Comparison of ENCODE assay signal across 1 mouse cellular context in genomic region chr11:69980196-69981140, GRCm38 (mm10).
TF ChIP-seq lines count a peak whose summit lies in the region.

No protein-coding gene starts in this region.

TF ChIP-seq in CH12.LX, 34 proteins besides CTCF, POLR2A, EP300 and RAD21:
- TF ChIP-seq IRF4 (IDR thresholded peaks at IDR 0.05; ENCODE audit: low read depth, low read length) (peak; percentile 52; the same call in 1 of the 2 replicates), RCOR1 (conservative IDR thresholded peaks at IDR 0.05; ENCODE audit: low read depth, low read length) (no peak), USF1 (IDR thresholded peaks at IDR 0.05; ENCODE audit: low read depth, low read length) (no peak), MAX (IDR thresholded peaks at IDR 0.05; ENCODE audit: low read length) (peak; percentile 11; the same call in 1 of the 2 replicates), NELFE (IDR thresholded peaks at IDR 0.05; ENCODE audit: low read depth, low read length) (peak; percentile 72), MYC (IDR thresholded peaks at IDR 0.05; ENCODE audit: low read depth, low read length) (no peak), POLR2AphosphoS2 (IDR thresholded peaks at IDR 0.05; ENCODE audit: low read depth, low read length) (peak; percentile 59; the same call in 1 of the 2 replicates), TBP (conservative IDR thresholded peaks at IDR 0.05; ENCODE audit: low read depth, low read length) (peak; percentile 95), ETS1 (conservative IDR thresholded peaks at IDR 0.05; ENCODE audit: low read depth, low read length) (peak; percentile 70), E2F4 (IDR thresholded peaks at IDR 0.05; ENCODE audit: insufficient replicate concordance, low read depth, low read length) (peak; percentile 68; the same call in 1 of the 2 replicates), HCFC1 (IDR thresholded peaks at IDR 0.05; ENCODE audit: low read depth, low read length) (peak; percentile 82), CHD2 (IDR thresholded peaks at IDR 0.05; ENCODE audit: low read length) (no peak), USF2 (conservative IDR thresholded peaks at IDR 0.05; ENCODE audit: low read depth, low read length) (no peak), ELF1 (IDR thresholded peaks at IDR 0.05; ENCODE audit: low read depth, low read length) (peak; percentile 85), PAX5 (IDR thresholded peaks at IDR 0.05; ENCODE audit: low read length) (no peak), JUN (IDR thresholded peaks at IDR 0.05; ENCODE audit: insufficient read depth, low read depth, low read length) (peak; percentile 34; the same call in 1 of the 2 replicates), ZKSCAN1 (IDR thresholded peaks at IDR 0.05; ENCODE audit: borderline replicate concordance, low read depth, low read length) (no peak), ZC3H11A (IDR thresholded peaks at IDR 0.05; ENCODE audit: low read depth, low read length) (no peak), CHD1 (IDR thresholded peaks at IDR 0.05; ENCODE audit: low read depth, low read length) (0 out of 2 replicates have a peak, but pooled peaks have one; percentile 56), GABPA (IDR thresholded peaks at IDR 0.05; ENCODE audit: insufficient replicate concordance, low read depth, low read length) (peak; percentile 64; the same call in 1 of the 2 replicates), MAZ (IDR thresholded peaks at IDR 0.05; ENCODE audit: low read depth, low read length) (peak; percentile 71), ZNF384 (IDR thresholded peaks at IDR 0.05; ENCODE audit: low read depth, low read length) (peak; percentile 85), SIN3A (IDR thresholded peaks at IDR 0.05; ENCODE audit: low read length) (peak; percentile 89), MXI1 (IDR thresholded peaks at IDR 0.05; ENCODE audit: low read depth, low read length) (peak; percentile 93), JUND (conservative IDR thresholded peaks at IDR 0.05; ENCODE audit: low read depth, low read length) (0 out of 2 replicates have a peak, but pooled peaks have one; percentile 7), ZMIZ1 (IDR thresholded peaks at IDR 0.05; ENCODE audit: low read depth, low read length) (peak; percentile 61), BHLHE40 (IDR thresholded peaks at IDR 0.05; ENCODE audit: low read depth, low read length) (peak; percentile 40), TCF12 (IDR thresholded peaks at IDR 0.05; ENCODE audit: low read depth, low read length) (peak; percentile 88), MEF2A (IDR thresholded peaks at IDR 0.05; ENCODE audit: borderline replicate concordance, low read depth, low read length) (no peak), KAT2A (IDR thresholded peaks at IDR 0.05; ENCODE audit: insufficient replicate concordance, low read length) (0 out of 2 replicates have a peak, but pooled peaks have one; percentile 55), MAFK (IDR thresholded peaks at IDR 0.05; ENCODE audit: insufficient replicate concordance, low read length) (no peak), SMC3 (IDR thresholded peaks at IDR 0.05; ENCODE audit: low read depth, low read length) (no peak), NRF1 (IDR thresholded peaks at IDR 0.05; ENCODE audit: low read depth, low read length) (peak; percentile 92), UBTF (IDR thresholded peaks at IDR 0.05; ENCODE audit: low read depth, low read length) (no peak)
